Mouse (Mus musculus): Measurements from ENCODE around the gene Ino80e.
A peak's percentile ranks its signal among the peaks of the same experiment; 100 is the strongest.
"Not testable (repeated sequence)": the region's sequence is repeated elsewhere in the genome, so short reads cannot be mapped to it uniquely, and the experiment has no call there.

The Ino80e gene

GRCm38 (mm10) chr7:126862147-126862784 lies at the start of gene Ino80e:
TSS of gene Ino80e (minus strand) at chr7:126862377.
- DNase-seq (ENCODE audit: low spot score in 2 of 2), result peak; percentile 85 to 88

GRCm38 (mm10) chr7:126905590-126905989 lies 43.4 kb upstream of the Ino80e start:
- DNase-seq (ENCODE audit: low spot score in 2 of 2), result no peak

- DNase-seq (ENCODE audit: low spot score in 2 of 2), result not testable (repeated sequence)
Observed at GRCm38 (mm10) chr7:126899781-126900180, 37.6 kb upstream of the Ino80e start.

- peak; percentile 92 for DNase-seq (ENCODE audit: low spot score in 2 of 2)
Observed at GRCm38 (mm10) chr7:126898102-126898990, 36.2 kb upstream of the Ino80e start.

GRCm38 (mm10) chr7:126897390-126898101 lies 35.4 kb upstream of the Ino80e start:
- peak; percentile 14 to 31 for DNase-seq (ENCODE audit: low spot score in 2 of 2)

GRCm38 (mm10) chr7:126896912-126897311 lies 34.7 kb upstream of the Ino80e start:
- DNase-seq (ENCODE audit: low spot score in 2 of 2), result no peak

- DNase-seq (ENCODE audit: low spot score in 2 of 2), result no peak
Observed at GRCm38 (mm10) chr7:126888852-126889251, 26.7 kb upstream of the Ino80e start.

- no peak for DNase-seq (ENCODE audit: low spot score in 2 of 2)
Observed at GRCm38 (mm10) chr7:126887281-126887680, 25.1 kb upstream of the Ino80e start.

- DNase-seq (ENCODE audit: low spot score in 2 of 2), result peak; percentile 92
Observed at GRCm38 (mm10) chr7:126884286-126885164, 22.3 kb upstream of the Ino80e start, which contains the start of gene Taok2. TSS of gene Taok2 (minus strand) at chr7:126884703.

- DNase-seq (ENCODE audit: low spot score in 2 of 2), result no peak
Observed at GRCm38 (mm10) chr7:126883731-126884181, 21.6 kb upstream of the Ino80e start.

GRCm38 (mm10) chr7:126881040-126881439 lies 18.9 kb upstream of the Ino80e start:
- no peak for DNase-seq (ENCODE audit: low spot score in 2 of 2)

GRCm38 (mm10) chr7:126877239-126877638 lies 15.1 kb upstream of the Ino80e start:
- DNase-seq (ENCODE audit: low spot score in 2 of 2), result no peak

- DNase-seq (ENCODE audit: low spot score in 2 of 2), result no peak
Observed at GRCm38 (mm10) chr7:126870520-126870891, 8.3 kb upstream of the Ino80e start.

- no peak for DNase-seq (ENCODE audit: low spot score in 2 of 2)
Observed at GRCm38 (mm10) chr7:126869780-126870519, 7.8 kb upstream of the Ino80e start.

GRCm38 (mm10) chr7:126868003-126868402 lies 5.8 kb upstream of the Ino80e start:
- no peak for DNase-seq (ENCODE audit: low spot score in 2 of 2)

- DNase-seq (ENCODE audit: low spot score in 2 of 2), result no peak
Observed at GRCm38 (mm10) chr7:126867534-126867933, 5.4 kb upstream of the Ino80e start.

- no peak for DNase-seq (ENCODE audit: low spot score in 2 of 2)
Observed at GRCm38 (mm10) chr7:126863791-126864190, 1.6 kb upstream of the Ino80e start.

GRCm38 (mm10) chr7:126861429-126862130 lies 597 bp downstream of the Ino80e start, which contains the start of gene Hirip3:
TSS of gene Hirip3 (plus strand) at chr7:126861972.
- peak; percentile 91 to 93 for DNase-seq (ENCODE audit: low spot score in 2 of 2)

- DNase-seq (ENCODE audit: low spot score in 2 of 2), result no peak
Observed at GRCm38 (mm10) chr7:126860987-126861386, 1.2 kb downstream of the Ino80e start.
